Mouse (Mus musculus) kidney, postnatal 14 days (tissue): ENCODE results near the gene Itih4.
A peak's percentile ranks its signal among the peaks of the same experiment; 100 is the strongest.

ENCODE experiments used
- DNase-seq: peaks from one replicate; pipeline ENCODE4 v3.0.0; 2022; ENCODE audit warnings: mixed read lengths

The Itih4 gene

DNA sequence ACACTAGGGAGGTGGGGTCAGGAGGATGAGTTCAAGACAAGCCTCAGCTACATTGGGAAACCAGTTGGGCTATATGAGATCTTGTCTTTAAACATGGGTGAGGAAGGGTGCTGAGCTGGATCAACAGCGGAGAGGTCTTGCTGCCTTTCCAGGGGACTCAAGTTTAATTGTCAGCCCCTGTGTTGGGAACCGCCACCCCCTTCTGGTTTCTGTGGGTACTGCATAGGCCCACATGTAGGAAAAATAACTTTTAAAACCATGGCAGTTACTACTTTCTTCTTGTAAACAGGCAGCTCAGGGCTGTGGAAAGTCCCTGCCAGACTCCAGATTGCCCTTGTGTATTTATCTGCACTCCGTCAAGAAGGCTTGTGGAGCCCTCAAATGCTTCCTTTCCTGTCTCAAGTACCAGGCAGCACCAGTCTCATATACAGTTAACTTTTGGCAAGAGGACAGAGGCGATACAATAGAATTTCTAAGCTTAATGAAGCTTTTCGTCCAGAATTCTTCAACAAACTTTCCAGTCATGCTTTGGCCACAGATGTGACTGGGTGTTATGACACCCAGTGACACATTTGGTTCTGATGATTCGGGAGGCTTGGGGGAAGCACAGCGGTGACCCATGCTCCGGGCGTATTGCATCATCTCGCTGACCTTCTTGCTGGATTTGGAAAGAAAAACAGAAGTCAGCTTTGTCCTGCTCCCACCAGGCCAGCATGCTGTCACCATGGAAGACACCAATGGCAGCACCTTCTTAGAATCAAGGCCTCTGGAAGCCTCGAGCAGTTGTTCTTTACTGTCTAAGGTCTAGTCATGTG is 57.8 kb downstream of the Itih4 start:
- DNase-seq = peak; percentile 73

DNA sequence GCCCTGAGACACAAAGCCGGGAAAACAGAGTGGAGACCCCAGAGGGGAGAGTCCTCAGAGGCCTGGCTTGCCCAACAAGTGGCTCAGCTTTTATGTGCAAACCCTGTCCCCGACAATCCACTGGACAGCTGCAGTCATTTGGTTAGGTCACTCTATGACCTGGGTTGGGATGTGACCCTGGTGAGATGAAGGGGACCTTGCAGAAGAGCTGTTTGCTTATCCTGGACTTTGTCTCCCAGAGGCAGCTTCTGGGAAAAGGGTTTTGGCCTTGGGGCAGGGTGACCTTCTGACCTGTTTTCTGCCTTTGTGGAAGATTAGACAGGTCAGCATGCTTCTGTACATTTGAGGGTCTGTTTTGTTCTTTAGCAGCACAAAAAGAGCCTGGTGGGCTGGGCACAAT is 58.5 kb downstream of the Itih4 start:
- no peak for DNase-seq

DNA sequence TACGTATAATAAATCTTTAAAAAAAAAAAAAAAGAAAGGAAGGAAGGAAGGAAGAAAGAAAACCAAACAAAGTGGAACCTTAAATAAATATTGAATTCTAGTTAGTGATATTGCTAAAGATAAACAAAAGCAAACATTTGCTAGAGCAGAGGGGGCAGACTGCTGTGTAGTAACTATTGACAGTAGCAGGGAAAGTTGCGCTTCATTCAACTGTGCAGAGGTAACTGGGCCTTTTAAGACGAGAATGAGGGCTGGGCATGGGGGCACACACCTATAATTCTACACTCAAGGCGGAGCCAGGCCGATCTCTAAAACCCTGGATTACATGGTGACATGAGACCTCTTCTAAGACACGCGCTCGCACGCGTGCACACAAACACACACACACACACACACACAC is 63.7 kb downstream of the Itih4 start:
- DNase-seq = no peak

DNA sequence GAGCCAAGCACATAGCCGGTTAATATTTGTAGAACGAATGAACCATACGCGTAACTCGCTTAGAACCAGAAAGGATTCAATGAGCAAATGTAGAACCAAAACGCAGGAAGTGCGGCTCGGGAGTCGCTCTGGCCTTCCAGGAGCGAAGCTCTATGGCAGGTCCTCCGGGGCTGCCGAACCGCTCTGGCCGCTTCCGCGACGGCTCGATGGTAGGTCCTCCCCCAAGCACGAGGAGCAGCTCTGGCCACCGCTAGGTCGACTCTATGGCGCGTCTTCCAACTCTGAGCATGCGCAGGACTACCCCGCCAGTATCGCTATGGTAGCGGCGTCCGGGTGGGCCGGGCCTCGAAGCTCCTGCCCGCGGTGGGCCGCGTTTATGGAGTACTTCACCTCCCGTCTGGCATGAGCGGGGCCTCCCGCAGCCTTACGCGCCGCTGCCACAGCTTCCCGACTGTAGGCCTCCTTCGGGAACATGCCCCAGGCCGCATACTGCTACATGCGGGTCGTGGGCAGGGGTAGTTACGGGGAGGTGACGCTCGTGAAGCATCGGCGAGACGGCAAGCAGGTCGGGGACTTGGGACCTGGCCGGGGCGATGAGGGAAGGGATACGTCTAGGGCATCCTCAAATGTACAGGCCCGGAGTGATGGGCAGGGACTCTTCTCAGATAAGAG is 65.0 kb downstream of the Itih4 start, which contains the start of gene Nek4:
Gene Nek4 (plus strand): TSS at position 224 of the 672 bp plus-strand sequence.
- DNase-seq = peak; percentile 98
